Mouse (Mus musculus): ENCODE results near the gene Mapk8. TPM values are rescaled to one million over a fixed set of nuclear protein-coding genes. Genes with fewer than 3 reads are reported as not detected.
A peak's percentile ranks its signal among the peaks of the same experiment; 100 is the strongest.

Mapk8 gene
- polyA plus RNA-seq, 1 experiment from 2014 or later: 18.4 TPM

- peaks cover 33% of the 10 kb centered on the region for H3K4me1 ChIP-seq
- 91% methylated on average over 8 of the region's 8 CpGs for WGBS
- H3K27ac ChIP-seq: no peak overlapping the region
- H3K36me3 ChIP-seq (replicated peaks): no peaks in the 10 kb centered on the region
- no peak for DNase-seq (ENCODE audit: extremely low spot score, low spot score)
- H3K27me3 ChIP-seq (ENCODE audit: poor library complexity, severe bottlenecking): peaks cover 3% of the 10 kb centered on the region; the same call in 1 of the 2 replicates
- no peak overlapping the region for H3K4me3 ChIP-seq
- H3K9me3 ChIP-seq: no peaks in the 10 kb centered on the region
Measured at GRCm38 (mm10) chr14:33358891-33359290, 88.1 kb downstream of the Mapk8 start.

DNA sequence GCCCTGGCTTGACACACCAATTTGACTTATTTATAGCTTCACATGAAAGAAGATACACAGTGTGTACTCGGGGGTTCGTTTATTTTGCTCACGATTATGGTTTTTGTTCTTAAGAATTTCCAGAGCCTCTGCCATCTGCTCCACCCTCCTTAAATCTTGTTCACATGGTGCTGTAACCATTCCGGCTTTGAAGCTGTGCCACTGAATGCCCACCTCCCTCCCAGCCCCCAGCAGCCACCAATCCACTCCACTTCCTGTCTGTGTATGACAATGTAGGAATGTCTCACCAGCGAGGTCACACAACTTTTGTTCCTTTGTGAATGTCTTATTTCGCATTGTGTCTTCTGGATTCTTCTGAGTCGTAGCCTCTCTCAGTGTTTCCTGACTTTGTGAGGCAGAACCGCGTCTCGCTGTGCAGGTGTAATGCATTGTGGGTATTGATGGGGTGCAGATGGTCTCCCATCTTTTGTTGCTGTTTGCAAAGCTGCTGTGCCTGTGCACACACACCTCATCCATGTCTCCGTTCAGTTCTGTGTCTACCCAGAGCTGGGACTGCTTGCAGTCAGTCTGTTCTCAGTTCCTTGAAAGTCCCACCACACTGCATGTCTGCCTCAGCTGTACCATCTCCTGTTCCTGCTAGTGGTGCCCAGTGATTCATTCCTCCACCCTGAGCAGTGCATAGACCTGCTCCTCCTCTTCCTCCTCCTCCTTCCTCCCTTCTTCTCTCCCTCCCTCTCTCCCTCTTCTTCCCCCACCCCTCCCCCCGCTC is 89.2 kb downstream of the Mapk8 start:
- Histone ChIP-seq H3K4me1 (peaks cover 26% of the 10 kb centered on the region), H3K9me3 (no peaks in the 10 kb centered on the region), H3K27ac (no peak overlapping the region), H3K27me3 (ENCODE audit: poor library complexity, severe bottlenecking) (peaks cover 14% of the 10 kb centered on the region), H3K36me3 (replicated peaks) (no peaks in the 10 kb centered on the region), H3K4me3 (no peak overlapping the region)
- DNase-seq (ENCODE audit: extremely low spot score, low spot score): no peak
- 90% methylated on average over 12 of the region's 12 CpGs for WGBS

DNA sequence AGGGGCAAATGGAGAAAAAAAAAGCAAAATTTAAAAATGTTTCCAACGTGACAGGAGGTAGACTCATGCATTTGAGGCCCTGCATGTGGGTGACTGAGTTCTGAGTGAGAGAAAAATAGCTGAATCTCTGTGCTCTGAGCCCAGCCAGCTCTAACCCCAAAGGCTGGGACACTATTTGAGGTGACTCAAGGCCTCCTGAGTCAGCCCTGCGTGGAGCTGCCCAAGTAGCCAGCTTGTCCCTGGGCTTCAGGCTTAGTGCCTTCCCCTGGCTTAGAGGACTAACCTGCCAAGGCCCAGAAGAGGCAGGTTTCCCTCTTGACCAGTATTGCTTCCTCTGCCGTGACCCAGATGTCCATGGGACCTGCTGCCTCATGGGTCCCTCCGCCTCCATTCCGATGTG is 91.7 kb downstream of the Mapk8 start:
- WGBS: 90% methylated on average over 5 of the region's 5 CpGs
- no peak overlapping the region for H3K4me3 ChIP-seq

GRCm38 (mm10) chr14:33352890-33353289 is 94.1 kb downstream of the Mapk8 start:
- no peak overlapping the region for H3K27ac ChIP-seq
- WGBS: 83% methylated on average over 6 of the region's 6 CpGs

More for the DNA sequence above, 91.7 kb downstream of the Mapk8 start:
- peaks cover 39% of the 10 kb centered on the region for H3K27me3 ChIP-seq (ENCODE audit: poor library complexity, severe bottlenecking)
- H3K36me3 ChIP-seq (replicated peaks): no peaks in the 10 kb centered on the region
- peaks cover 16% of the 10 kb centered on the region for H3K4me1 ChIP-seq
- H3K9me3 ChIP-seq: no peaks in the 10 kb centered on the region
- no peak for DNase-seq (ENCODE audit: extremely low spot score, low spot score)
- no peak overlapping the region for H3K27ac ChIP-seq

DNA sequence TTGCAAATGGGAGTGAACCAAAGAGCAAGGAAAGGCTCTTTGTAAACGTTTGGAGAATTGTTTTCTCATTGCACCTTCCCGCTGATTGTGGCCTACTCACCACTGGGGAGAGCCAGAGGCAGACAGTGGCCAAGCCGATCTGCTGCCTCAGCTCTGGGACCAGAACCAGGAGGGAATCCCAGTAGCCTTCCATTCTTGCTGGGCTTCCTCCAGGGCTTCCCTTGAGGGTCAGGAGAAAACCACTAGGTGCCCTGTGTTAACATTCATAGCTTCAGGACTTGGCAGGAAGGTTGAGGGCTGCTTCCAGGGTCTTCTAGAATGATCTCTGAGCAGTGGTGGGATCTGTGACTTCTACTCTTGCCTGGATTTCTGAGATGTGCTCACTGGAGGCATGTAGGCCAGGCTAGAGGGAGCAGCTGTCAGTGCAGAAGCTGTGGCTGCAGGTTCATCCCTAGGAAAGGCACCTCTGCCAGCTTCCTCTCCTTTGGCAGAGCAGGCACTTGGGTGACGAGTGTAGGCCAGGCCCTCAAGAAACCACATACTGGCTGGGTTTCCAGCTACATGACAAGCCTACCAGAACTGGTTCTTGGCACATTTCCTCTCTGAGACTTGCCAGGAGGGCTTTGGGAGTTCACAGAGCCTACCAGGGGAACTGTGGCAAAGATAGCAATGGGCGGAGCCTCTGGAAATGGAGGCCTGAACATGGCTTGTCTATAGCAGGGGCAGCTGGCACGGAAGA is 94.8 kb downstream of the Mapk8 start:
- Histone ChIP-seq H3K4me3 (no peak overlapping the region), H3K27me3 (ENCODE audit: poor library complexity, severe bottlenecking) (peaks cover 59% of the 10 kb centered on the region), H3K36me3 (replicated peaks) (no peaks in the 10 kb centered on the region), H3K27ac (no peak overlapping the region), H3K9me3 (no peaks in the 10 kb centered on the region), H3K4me1 (peaks cover 9% of the 10 kb centered on the region)
- WGBS: 81% methylated on average over 6 of the region's 6 CpGs
- no peak for DNase-seq (ENCODE audit: extremely low spot score, low spot score)

More at GRCm38 (mm10) chr14:33352890-33353289, 94.1 kb downstream of the Mapk8 start:
- Histone ChIP-seq H3K4me1 (peaks cover 15% of the 10 kb centered on the region), H3K36me3 (replicated peaks) (no peaks in the 10 kb centered on the region), H3K9me3 (no peaks in the 10 kb centered on the region), H3K27me3 (ENCODE audit: poor library complexity, severe bottlenecking) (peaks cover 59% of the 10 kb centered on the region), H3K4me3 (no peak overlapping the region)
- no peak for DNase-seq (ENCODE audit: extremely low spot score, low spot score)

DNA sequence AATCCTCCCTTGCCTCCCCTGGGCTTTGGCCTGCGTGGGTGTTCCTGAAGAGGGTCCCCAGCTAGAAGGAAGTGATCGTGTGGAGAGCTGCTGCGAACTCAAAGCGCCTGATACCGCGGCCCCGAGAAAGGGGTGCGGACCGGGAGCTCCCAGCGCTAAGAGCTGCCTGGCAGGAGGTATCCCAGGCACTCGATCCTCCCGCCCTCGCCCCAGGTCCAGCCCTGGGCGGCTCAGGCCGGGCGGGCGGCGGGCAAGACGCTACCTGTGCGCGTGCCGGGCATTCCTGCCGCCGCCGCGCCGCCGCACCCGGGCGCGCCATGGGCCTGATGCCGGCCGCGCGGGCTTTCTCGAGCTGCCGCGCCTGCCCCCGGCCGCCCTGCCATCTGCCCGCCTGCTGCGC is 95.9 kb downstream of the Mapk8 start:
- H3K36me3 ChIP-seq (replicated peaks): no peaks in the 10 kb centered on the region
- H3K27ac ChIP-seq: peak overlapping the region; percentile 72
- WGBS: under 1% methylated on average over 41 of the region's 42 CpGs
- no peak for DNase-seq (ENCODE audit: extremely low spot score, low spot score)
- H3K9me3 ChIP-seq: no peaks in the 10 kb centered on the region
- peak overlapping the region; percentile 59 for H3K4me3 ChIP-seq
- peaks cover 11% of the 10 kb centered on the region for H3K4me1 ChIP-seq
- peaks cover 59% of the 10 kb centered on the region for H3K27me3 ChIP-seq (ENCODE audit: poor library complexity, severe bottlenecking)

- peaks cover 11% of the 10 kb centered on the region for H3K4me1 ChIP-seq
- 86% methylated on average over 1 of the region's 1 CpGs for WGBS
- no peaks in the 10 kb centered on the region for H3K36me3 ChIP-seq (replicated peaks)
- no peak overlapping the region for H3K27ac ChIP-seq
- H3K4me3 ChIP-seq: no peak overlapping the region
- H3K9me3 ChIP-seq: no peaks in the 10 kb centered on the region
- H3K27me3 ChIP-seq (ENCODE audit: poor library complexity, severe bottlenecking): peaks cover 49% of the 10 kb centered on the region
- DNase-seq (ENCODE audit: extremely low spot score, low spot score): no peak
Measured at GRCm38 (mm10) chr14:33348146-33348545, 98.8 kb downstream of the Mapk8 start.

GRCm38 (mm10) chr14:33347738-33348137 is 99.2 kb downstream of the Mapk8 start:
- Histone ChIP-seq H3K4me3 (no peak overlapping the region), H3K27me3 (ENCODE audit: poor library complexity, severe bottlenecking) (peaks cover 44% of the 10 kb centered on the region), H3K4me1 (peaks cover 11% of the 10 kb centered on the region), H3K27ac (no peak overlapping the region), H3K36me3 (replicated peaks) (no peaks in the 10 kb centered on the region), H3K9me3 (no peaks in the 10 kb centered on the region)
- DNase-seq (ENCODE audit: extremely low spot score, low spot score): no peak
- 77% methylated on average over 4 of the region's 4 CpGs for WGBS

DNA sequence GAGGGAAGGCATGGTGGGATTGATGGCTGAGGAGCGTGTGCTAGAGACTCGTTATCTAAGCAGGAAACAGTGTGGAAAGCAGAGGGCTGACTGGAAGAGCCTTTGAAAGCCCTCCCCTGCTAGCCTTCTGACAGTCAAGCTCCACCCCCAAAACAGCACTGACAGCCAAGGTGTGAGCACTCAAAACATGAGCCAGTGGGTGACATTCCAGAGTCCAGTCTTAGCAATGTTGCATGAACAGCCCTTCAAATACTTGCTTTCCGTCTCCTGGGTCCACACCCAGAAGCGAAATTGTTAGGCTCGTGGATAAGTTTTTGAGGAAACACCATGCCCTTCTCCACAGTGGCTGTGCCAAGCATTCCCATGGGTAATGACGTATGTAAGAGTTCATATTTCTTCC is 100.4 kb downstream of the Mapk8 start:
- peaks cover 33% of the 10 kb centered on the region for H3K27me3 ChIP-seq (ENCODE audit: poor library complexity, severe bottlenecking)
- WGBS: 85% methylated on average over 6 of the region's 6 CpGs
- no peaks in the 10 kb centered on the region for H3K36me3 ChIP-seq (replicated peaks)
- DNase-seq (ENCODE audit: extremely low spot score, low spot score): no peak
- no peak overlapping the region for H3K27ac ChIP-seq
- H3K4me3 ChIP-seq: no peak overlapping the region
- H3K4me1 ChIP-seq: peaks cover 11% of the 10 kb centered on the region
- H3K9me3 ChIP-seq: no peaks in the 10 kb centered on the region

GRCm38 (mm10) chr14:33343131-33343725 is 103.7 kb downstream of the Mapk8 start:
- H3K4me1 ChIP-seq: 0 out of 2 replicates have a peak, but pooled peaks cover 6% of the 10 kb centered on the region
- no peak for DNase-seq (ENCODE audit: extremely low spot score, low spot score)
- no peak overlapping the region for H3K4me3 ChIP-seq
- no peak overlapping the region for H3K27ac ChIP-seq
- H3K36me3 ChIP-seq (replicated peaks): no peaks in the 10 kb centered on the region
- WGBS: 93% methylated on average over 14 of the region's 14 CpGs
- no peaks in the 10 kb centered on the region for H3K9me3 ChIP-seq
- H3K27me3 ChIP-seq (ENCODE audit: poor library complexity, severe bottlenecking): no peaks in the 10 kb centered on the region

GRCm38 (mm10) chr14:33338684-33339083 is 108.3 kb downstream of the Mapk8 start:
- 71% methylated on average over 5 of the region's 5 CpGs for WGBS
- Histone ChIP-seq H3K4me1 (peaks cover 10% of the 10 kb centered on the region; the same call in 1 of the 2 replicates), H3K4me3 (no peak overlapping the region), H3K36me3 (replicated peaks) (no peaks in the 10 kb centered on the region), H3K27ac (no peak overlapping the region), H3K27me3 (ENCODE audit: poor library complexity, severe bottlenecking) (no peaks in the 10 kb centered on the region), H3K9me3 (no peaks in the 10 kb centered on the region)
- DNase-seq (ENCODE audit: extremely low spot score, low spot score): no peak

- no peak for DNase-seq (ENCODE audit: extremely low spot score, low spot score)
- Histone ChIP-seq H3K27me3 (ENCODE audit: poor library complexity, severe bottlenecking) (no peaks in the 10 kb centered on the region), H3K9me3 (no peaks in the 10 kb centered on the region), H3K4me1 (peaks cover 10% of the 10 kb centered on the region; the same call in 1 of the 2 replicates), H3K36me3 (replicated peaks) (no peaks in the 10 kb centered on the region), H3K27ac (no peak overlapping the region), H3K4me3 (no peak overlapping the region)
- WGBS: 84% methylated on average over 6 of the region's 6 CpGs
Measured at GRCm38 (mm10) chr14:33335733-33336132, 111.2 kb downstream of the Mapk8 start.

GRCm38 (mm10) chr14:33334402-33334801 is 112.6 kb downstream of the Mapk8 start:
- Histone ChIP-seq H3K4me1 (peaks cover 7% of the 10 kb centered on the region; the same call in 1 of the 2 replicates), H3K27ac (no peak overlapping the region), H3K4me3 (no peak overlapping the region), H3K27me3 (ENCODE audit: poor library complexity, severe bottlenecking) (no peaks in the 10 kb centered on the region), H3K36me3 (replicated peaks) (no peaks in the 10 kb centered on the region), H3K9me3 (no peaks in the 10 kb centered on the region)
- 84% methylated on average over 4 of the region's 4 CpGs for WGBS
- no peak for DNase-seq (ENCODE audit: extremely low spot score, low spot score)
